Mouse (Mus musculus) bone marrow macrophage, adult 2 months (primary cell): ENCODE results near the gene H2afy2.

Source experiments
- CTCF ChIP-seq: IDR thresholded peaks from 2 replicates; pipeline ENCODE4 v1.5.1; 2012; ENCODE audit warnings: low read depth, mild to moderate bottlenecking, low read length, moderate library complexity
- POLR2A ChIP-seq: IDR thresholded peaks from 2 replicates; pipeline ENCODE4 v1.6.1; 2012; ENCODE audit warnings: mild to moderate bottlenecking, low read depth, low read length, borderline replicate concordance

DNA sequence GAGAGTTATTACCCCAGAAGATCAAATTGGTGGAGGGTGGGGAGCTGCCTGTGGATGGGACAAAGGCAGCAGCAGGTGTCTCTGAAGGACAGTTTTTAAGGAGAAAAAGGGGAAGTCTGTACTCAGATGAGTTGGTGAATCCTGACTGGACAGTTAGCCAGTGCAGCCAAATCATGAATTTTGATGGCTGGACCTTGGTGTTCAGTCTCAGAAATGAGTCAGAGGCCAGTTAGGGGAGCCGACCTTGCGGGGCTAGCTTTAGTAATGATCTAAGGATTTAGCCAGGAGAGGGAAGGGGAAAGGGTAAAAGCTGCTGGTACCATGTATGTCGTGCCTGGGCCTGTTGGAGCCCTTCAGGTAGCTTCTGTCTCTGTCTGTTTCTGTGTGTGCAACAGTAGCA, 70.3 kb downstream of the H2afy2 start:
- TF ChIP-seq POLR2A (no peak), CTCF (no peak)
